Mouse (Mus musculus): ENCODE data around the gene Fam177a. TPM values are rescaled to one million over a fixed set of nuclear protein-coding genes. Genes with fewer than 3 reads are reported as not detected.
"Not testable (repeated sequence)": the region's sequence is repeated elsewhere in the genome, so short reads cannot be mapped to it uniquely, and the experiment has no call there.

Gene Fam177a
- polyA plus RNA-seq, 1 experiment from 2014 or later: 16.3 TPM

DNA sequence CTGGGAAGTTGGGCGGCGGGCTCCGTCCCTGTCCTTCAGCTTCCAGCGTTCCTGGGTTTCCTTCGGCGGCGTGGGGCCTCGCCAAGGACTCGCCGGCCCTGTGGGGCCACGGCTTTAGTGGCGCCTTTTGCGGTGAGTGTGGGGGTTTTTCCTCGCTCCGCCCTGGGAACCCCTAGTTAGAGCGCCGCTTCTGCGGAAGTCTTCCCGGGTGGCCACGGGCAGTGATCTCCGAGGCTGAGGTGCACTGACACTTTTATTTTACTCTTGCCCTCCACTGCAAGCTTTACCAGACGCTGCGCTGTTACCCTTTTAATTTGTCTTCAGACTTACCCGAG is 31.1 kb downstream of the Fam177a start:
- not testable (repeated sequence) for H3K27ac ChIP-seq (replicated peaks); H3K4me1 ChIP-seq; H3K4me2 ChIP-seq; H3K27me3 ChIP-seq (replicated peaks); H3K36me3 ChIP-seq; H3K9me3 ChIP-seq; H3K9ac ChIP-seq
- peak; percentile 21; the same call in 1 of the 2 replicates for ATAC-seq (ENCODE audit: extremely low read depth, insufficient number of reproducible peaks, low FRiP score, low TSS enrichment)
- 0% methylated on average over 12 of the region's 24 CpGs for WGBS
- peak overlapping the region; percentile 41 for H3K4me3 ChIP-seq

DNA sequence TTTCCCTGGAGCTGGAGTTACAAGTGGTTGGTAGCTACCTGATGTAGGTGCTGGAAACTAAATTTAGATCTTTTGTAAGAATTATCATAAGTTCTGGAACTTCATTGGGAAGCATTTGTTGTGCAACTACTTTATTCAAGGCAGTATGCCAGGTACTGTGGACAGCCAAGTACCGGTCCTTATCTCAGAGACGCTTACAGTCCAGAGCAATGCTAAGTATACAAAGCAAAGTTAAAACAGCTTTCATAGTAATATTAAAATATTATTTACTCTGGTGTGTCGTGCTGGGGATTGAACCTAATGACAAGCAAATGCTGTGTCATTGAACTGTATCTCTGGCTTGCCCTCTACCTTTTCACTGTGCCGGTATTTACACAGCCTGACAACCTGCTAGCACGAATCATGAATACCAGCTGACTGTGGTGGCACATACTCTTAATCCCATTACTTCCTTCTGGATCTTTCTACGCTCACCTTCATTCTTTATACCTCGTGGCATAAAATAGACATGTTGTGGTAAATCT is 42.8 kb downstream of the Fam177a start:
- not testable (repeated sequence) for H3K4me2 ChIP-seq; H3K36me3 ChIP-seq; H3K27me3 ChIP-seq (replicated peaks); H3K9ac ChIP-seq; ATAC-seq (ENCODE audit: extremely low read depth, insufficient number of reproducible peaks, low FRiP score, low TSS enrichment); H3K4me3 ChIP-seq; H3K4me1 ChIP-seq; H3K9me3 ChIP-seq; H3K27ac ChIP-seq (replicated peaks)
- no CpG with 5 or more reads among the region's 7 CpGs for whole genome bisulfite sequencing

DNA sequence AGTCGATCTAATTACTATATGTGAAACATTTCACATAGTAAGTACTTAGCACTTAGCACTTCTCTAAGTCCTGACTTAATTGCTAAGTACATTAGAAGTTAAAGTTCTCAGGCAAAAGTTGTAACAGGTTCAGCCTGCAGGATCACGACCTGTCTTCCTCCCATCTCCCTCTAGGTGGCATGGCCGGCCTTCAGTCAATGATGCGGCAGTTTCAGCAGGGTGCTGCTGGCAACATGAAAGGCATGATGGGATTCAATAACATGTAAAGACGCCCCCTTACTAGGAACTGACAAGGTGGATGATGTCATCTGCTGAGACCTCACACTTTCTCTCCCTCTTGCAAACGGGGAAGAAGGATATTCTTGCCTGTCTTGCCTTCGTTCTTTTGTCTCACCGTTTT is 63.4 kb downstream of the Fam177a start:
- H3K4me3 ChIP-seq; H3K36me3 ChIP-seq; ATAC-seq (ENCODE audit: extremely low read depth, insufficient number of reproducible peaks, low FRiP score, low TSS enrichment); H3K9me3 ChIP-seq; H3K27me3 ChIP-seq (replicated peaks); H3K4me1 ChIP-seq; H3K9ac ChIP-seq; H3K27ac ChIP-seq (replicated peaks); H3K4me2 ChIP-seq: not testable (repeated sequence)
- no CpG with 5 or more reads among the region's 8 CpGs for WGBS

DNA sequence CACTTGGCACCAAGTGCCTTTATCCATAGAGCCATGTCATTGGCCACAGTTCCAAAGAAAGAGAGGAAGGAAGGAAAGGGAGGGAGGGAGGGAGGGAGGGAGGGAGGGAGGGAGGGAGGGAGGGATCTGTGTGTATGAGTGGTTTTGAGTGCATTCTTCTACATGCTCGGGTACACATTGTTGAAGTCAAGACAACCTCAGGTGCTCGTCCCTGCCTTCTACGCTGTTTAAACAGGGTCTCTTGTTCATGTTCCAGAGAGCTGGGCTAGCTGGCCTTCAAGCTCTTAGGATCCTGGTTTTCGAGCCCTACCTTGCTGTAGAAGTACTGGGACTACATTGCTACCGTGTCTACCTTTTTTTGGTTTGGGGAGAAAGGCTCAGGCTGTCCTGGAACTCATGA is 64.9 kb downstream of the Fam177a start:
- H3K27me3 ChIP-seq (replicated peaks); H3K9ac ChIP-seq; H3K9me3 ChIP-seq; H3K27ac ChIP-seq (replicated peaks); H3K4me1 ChIP-seq; H3K4me3 ChIP-seq; ATAC-seq (ENCODE audit: extremely low read depth, insufficient number of reproducible peaks, low FRiP score, low TSS enrichment); H3K4me2 ChIP-seq; H3K36me3 ChIP-seq: not testable (repeated sequence)
- no CpG with 5 or more reads among the region's 5 CpGs for WGBS

Other genes starting within 250 kb of the Fam177a start
- not detected in 2 replicates for gene Gm20403, start 137.9 kb upstream of the Fam177a start, polyA plus RNA-seq (2015; fragmentation: Nextera tagmentation; extraction: Ambion mirVana)
- 12.8 and 15.8 TPM in 2 replicates for gene Baz1a, start 110.1 kb upstream of the Fam177a start, polyA plus RNA-seq (2015; fragmentation: Nextera tagmentation; extraction: Ambion mirVana)
- 25.3 and 30.6 TPM in 2 replicates for gene 2700097O09Rik, start 44.4 kb upstream of the Fam177a start, polyA plus RNA-seq (2015; fragmentation: Nextera tagmentation; extraction: Ambion mirVana)
- 101 and 132 TPM in 2 replicates for gene Srp54a, start 44.2 kb upstream of the Fam177a start, polyA plus RNA-seq (2015; fragmentation: Nextera tagmentation; extraction: Ambion mirVana)
- 38.1 and 43.2 TPM in 2 replicates for gene Srp54b, start 30.6 kb downstream of the Fam177a start, polyA plus RNA-seq (2015; fragmentation: Nextera tagmentation; extraction: Ambion mirVana)
- not detected in 2 replicates for gene 1700047I17Rik2, start 75.1 kb downstream of the Fam177a start, polyA plus RNA-seq (2015; fragmentation: Nextera tagmentation; extraction: Ambion mirVana)
- 45.8 and 53.5 TPM in 2 replicates for gene Srp54c, start 105.7 kb downstream of the Fam177a start, polyA plus RNA-seq (2015; fragmentation: Nextera tagmentation; extraction: Ambion mirVana)
- 9.8 and 10.3 TPM in 2 replicates for gene 1110008L16Rik, start 175.1 kb downstream of the Fam177a start, polyA plus RNA-seq (2015; fragmentation: Nextera tagmentation; extraction: Ambion mirVana)
- 9.5 and 10.1 TPM in 2 replicates for gene Ppp2r3c, start 178.5 kb downstream of the Fam177a start, polyA plus RNA-seq (2015; fragmentation: Nextera tagmentation; extraction: Ambion mirVana)